Mouse (Mus musculus): Measurements from ENCODE around the gene Ccdc6. TPM values are rescaled to one million over a fixed set of nuclear protein-coding genes. Genes with fewer than 3 reads are reported as not detected.

Gene Ccdc6
- total RNA-seq, 2 experiments from 2014 or later, result 56.2 to 62.9 TPM

DNA sequence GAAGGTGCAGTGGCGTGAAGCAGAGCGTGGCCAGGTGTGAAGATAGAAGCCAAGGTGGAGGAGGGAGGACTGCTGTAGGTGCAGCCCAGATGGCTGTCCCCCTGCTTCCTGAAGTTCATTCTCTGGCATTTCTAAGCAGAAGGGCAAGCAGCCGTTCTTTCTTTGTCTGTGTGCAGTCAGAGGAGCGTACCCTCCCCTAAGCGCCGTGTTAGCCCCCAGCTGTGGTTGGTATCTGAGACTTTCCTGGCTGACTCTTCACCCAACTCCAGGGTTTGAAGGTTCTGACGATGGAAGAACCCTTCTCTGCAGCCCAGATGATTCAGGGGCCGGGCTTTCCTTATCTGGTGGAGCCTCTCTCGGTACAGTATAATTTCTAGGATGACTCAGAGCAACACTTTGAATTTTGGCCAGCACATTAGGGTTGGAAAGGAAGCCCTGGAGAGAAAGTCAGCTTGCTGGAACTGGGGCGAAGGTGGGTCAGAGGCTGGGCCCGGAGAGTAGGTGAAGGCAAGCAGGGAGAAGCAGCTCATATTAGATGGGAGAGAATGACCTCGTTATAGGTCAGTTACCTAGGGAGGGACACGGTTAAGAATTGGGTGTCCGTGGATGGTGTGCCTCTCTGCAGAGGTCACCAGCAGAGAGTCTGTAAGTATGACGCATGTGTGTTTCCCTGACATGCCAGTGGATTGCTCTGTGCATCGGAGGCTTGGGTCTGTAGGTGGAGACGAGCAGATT lies 23.9 kb downstream of the Ccdc6 start:
- intact Hi-C loops (cut with DNase I), result no loop called here
- no peak for DNase-seq (ENCODE audit: extremely low spot score in 1 of 2, low spot score in 2 of 2)

DNA sequence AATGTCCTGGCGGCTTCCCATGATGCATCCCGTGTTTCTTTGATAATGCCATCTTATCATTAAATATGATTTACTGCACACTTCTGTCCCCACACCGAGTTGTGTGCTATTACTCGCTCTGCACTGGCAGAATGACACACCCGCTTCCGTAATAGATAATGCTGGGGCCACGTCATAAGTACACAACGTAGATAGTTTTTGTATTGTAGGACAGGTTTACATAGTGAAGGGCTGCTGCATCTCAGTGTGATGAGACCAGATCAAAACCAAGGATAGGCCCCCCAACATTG lies 24.4 kb downstream of the Ccdc6 start:
- no peak for DNase-seq (ENCODE audit: extremely low spot score in 1 of 2, low spot score in 2 of 2)

DNA sequence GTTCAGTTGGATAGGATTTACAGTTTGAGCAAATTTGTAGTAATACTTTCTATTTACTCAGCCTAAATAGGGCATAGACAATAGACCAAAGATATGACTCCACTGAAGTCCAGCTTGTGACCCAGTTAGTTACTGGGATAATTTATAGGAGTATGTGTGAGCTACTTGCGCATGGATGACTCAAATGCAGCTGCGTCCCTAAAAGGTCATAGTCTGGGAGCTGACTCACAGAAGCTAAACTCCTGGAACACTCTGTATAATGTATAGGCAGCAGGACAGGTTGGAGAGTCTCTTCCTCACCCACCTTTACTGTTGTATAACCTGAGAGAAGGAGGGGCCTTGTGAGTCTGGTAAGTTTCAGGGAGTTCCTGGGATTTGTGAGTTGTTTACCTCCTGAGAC lies 26.5 kb downstream of the Ccdc6 start:
- intact Hi-C loops (cut with DNase I), result no loop called here
- no peak for DNase-seq (ENCODE audit: extremely low spot score in 1 of 2, low spot score in 2 of 2)

More for the DNA sequence above, 24.4 kb downstream of the Ccdc6 start:
- intact Hi-C loops (cut with DNase I), result no loop called here

DNA sequence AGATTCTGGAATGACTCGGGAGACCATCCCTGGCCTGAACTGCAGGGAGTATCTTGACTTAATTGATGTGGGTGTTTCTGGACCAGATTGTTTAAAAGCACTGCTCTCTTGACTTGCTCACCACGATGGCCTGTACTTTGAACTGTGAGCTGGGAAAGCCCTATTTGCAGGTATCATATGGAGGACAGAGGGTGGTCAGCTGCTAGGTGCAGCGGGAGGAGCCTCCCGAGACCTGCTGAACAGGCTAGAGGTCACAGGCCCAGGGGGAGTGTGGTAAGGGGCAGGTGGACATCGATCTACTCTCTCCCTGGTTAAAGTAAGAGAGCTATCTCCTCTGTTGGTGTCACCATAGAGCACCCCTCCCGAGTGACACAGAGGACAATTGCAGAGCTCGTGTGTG lies 28.6 kb downstream of the Ccdc6 start:
- intact Hi-C loops (cut with DNase I), result no loop called here
- no peak for DNase-seq (ENCODE audit: extremely low spot score in 1 of 2, low spot score in 2 of 2)

DNA sequence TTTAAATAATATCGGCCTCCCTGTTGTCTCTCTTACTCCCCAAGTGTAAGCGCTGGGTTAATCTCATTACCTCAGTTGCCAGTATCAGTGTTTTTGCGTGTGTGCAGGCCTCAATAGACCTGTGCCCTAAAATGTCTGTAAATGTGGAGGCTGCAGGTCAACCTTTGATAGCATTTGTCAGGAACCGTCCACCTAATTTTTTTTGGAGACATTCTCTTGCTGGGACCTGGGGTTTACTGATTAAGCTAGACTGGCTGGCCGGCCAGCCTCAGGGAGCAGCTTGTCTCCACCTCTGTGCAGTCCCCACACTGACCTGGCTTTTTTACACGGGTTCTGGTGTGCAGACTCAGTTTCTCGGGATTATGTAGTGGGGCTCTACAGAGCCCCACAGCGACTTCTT lies 30.4 kb downstream of the Ccdc6 start:
- no peak for DNase-seq (ENCODE audit: extremely low spot score in 1 of 2, low spot score in 2 of 2)

DNA sequence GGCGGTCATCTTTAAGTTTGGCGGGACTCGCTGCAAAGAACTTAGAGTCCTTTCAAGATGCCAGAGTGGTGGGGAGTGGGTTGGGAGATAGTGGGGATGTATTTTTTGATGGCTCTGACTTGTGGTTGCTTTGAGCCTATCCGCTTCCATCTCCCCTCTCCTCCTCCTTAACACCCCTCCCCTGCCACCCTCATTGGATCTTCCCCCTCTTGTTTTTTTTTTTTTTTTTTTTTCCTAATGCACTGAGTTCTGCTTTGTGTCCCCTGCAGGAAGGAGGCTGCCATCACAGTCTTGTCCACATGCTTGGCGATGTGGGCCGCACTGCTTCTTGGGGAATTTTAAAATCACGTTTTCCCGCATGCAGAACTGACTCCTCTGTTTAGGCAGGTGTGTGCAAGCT lies 31.5 kb downstream of the Ccdc6 start:
- no peak for DNase-seq (ENCODE audit: extremely low spot score in 1 of 2, low spot score in 2 of 2)
- intact Hi-C loops (cut with DNase I), result no loop called here

More for the DNA sequence above, 30.4 kb downstream of the Ccdc6 start:
- intact Hi-C loops (cut with DNase I), result no loop called here

DNA sequence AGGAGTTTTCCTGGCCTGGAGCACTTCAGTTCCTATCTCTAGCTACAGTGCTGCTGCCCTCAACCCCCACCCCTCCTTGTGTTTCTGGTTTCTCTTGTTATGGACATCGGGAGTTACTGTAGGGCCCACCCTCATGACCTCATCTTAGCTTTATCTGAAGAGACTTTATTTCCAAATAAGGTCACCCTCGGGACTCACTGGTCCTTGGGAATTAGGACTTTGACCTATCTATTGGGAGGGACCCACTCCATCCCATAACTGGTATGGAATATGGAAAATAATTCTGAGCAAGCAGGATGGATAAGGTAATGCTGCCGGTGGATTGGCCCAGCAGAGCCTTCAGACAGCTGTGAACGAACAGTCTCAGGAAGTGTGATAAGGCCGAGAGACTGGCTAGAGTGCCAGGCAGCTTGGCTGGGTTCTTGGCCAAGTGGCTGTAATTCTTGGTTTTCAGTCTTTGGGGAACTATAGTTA lies 35.2 kb downstream of the Ccdc6 start:
- intact Hi-C loops (cut with DNase I), result no loop called here
- DNase-seq (ENCODE audit: extremely low spot score in 1 of 2, low spot score in 2 of 2), result no peak

DNA sequence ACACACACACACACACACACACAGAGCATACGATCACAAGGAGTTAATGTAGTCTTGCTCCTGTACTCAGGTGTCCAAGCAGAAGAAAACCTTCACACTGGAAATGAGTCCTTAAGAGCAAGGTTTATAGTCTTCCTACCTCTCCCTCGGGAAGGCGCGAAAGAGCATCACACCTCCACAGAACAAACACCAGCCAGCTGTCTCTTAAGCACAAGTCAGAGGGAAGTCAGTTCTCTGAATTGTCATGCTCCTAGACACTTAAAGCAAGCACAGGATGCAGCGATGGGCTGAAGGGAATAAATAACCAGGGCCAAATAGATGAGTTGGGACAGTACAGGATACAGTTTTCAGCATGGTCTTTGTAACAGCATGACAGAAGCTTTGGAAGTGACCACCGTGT lies 35.8 kb downstream of the Ccdc6 start:
- intact Hi-C loops (cut with DNase I), result no loop called here
- DNase-seq (ENCODE audit: extremely low spot score in 1 of 2, low spot score in 2 of 2), result no peak

DNA sequence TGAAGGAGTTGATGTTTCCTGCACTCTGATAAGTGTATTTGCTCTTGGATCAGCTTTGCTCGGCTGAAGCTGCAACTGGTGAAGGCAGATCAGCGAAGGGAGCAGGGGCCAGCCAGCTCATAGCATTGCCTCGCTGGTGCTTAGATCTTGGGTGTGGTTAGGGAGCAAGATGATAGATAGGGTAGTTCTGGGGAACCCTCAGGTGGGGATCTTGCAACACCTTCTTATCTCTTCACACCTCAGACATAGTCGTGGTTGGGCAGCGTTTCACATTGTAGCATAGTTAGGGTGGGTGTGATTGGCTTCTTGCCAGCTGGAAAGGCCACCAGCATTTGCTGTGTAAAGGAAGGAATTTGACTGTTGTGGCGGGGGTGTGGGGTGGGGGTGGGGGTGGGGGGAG lies 36.3 kb downstream of the Ccdc6 start:
- intact Hi-C loops (cut with DNase I), result no loop called here
- DNase-seq (ENCODE audit: extremely low spot score in 1 of 2, low spot score in 2 of 2), result peak; percentile 34 to 71

DNA sequence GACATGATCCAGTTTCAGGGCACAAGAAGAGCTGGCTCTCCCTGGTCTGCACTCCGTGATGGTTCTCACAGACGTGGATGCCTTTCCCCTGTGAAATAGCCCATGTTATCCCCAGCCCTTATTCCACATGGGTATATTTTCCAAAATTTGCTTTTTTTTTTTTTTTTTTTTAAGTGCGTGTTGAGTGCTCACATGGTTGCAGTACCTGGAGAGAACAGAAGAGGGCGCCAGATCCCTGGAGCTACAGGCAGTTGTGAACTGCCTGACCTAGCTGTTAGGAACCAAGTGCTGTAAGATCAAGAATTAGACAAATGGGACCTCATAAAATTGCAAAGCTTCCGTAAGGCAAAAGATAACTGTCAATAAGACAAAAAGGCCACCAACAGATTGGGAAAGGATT lies 38.8 kb downstream of the Ccdc6 start:
- intact Hi-C loops (cut with DNase I), result no loop called here
- no peak for DNase-seq (ENCODE audit: extremely low spot score in 1 of 2, low spot score in 2 of 2)

DNA sequence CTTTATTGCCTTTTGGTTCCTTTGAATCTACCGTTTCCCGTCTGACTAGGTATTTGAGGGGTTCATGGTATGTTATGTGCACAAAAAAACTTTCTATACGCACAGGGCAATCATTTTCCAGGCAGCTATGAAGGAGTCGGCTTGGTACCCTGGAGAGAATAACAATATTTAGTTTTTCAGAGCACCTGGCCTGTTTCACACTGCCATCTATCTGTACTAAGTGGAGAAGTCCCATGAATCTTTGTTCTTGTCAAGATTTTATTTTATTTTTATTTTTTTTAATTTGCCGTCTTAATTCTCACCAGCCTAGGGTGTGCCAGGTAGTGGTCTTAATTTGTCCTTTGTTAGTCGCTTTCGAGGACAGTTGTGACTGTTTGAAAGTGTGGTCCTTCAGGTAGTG lies 40.7 kb downstream of the Ccdc6 start:
- DNase-seq (ENCODE audit: extremely low spot score in 1 of 2, low spot score in 2 of 2), result no peak
- intact Hi-C loops (cut with DNase I), result no loop called here

DNA sequence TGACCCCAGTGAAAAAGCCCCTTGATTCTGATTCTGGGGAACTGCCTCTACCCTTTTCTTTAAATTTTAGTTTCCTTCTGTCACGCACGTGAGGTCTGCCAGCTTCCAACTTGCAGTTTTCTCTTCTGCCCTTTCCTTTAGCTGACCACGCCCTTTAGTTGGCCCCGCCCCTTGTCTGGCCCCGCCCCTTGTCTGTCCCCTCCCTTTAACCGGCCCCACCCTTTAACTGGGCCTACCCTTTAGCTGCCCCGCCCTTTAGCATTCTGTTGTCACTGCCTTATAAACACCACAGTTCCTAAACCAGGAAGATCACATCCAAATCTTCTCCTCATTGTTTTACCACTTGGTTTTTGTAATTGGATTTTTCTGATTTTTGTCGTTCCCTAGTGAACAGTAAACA lies 41.2 kb downstream of the Ccdc6 start:
- intact Hi-C loops (cut with DNase I), result no loop called here
- DNase-seq (ENCODE audit: extremely low spot score in 1 of 2, low spot score in 2 of 2), result no peak

DNA sequence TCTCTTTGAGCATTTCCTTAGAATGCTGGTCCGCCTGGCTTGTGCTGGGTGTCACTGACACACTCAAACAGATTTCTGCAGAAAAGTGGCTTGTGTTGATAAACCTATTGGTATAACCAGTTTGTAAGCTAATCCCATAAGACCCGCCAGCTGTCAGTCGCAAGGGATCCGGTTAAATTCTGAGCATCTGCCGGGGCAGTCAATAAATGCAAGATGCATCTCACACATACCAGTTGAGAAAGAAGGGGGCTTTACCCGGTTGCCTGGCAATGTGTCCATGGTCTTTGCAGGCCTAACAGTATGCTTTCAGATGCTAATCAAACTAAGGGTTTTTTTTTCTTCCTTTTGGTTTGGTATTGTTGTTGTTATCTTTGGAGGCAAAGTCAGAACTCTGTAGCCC lies 42.4 kb downstream of the Ccdc6 start:
- intact Hi-C loops (cut with DNase I), result no loop called here
- no peak for DNase-seq (ENCODE audit: extremely low spot score in 1 of 2, low spot score in 2 of 2)

DNA sequence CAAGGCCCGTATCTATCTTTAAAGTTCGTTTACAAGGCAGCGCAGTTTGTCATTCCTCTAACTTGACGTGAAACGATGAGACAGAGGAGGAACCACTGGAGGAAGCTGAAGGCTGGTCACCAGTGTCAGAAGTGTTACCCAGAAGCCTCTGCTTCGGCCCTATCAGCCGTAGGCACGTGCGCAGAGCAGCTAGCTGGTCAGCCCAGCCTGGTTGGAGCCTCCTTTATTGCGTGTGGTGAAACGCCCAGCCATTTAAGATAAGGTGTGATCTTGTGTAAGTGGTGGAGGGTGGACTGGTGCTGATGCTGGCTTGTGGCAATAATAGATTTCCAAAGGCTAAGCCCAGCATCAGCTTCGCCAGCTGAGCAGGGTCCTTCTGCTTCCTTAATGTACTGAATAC lies 43.5 kb downstream of the Ccdc6 start:
- intact Hi-C loops (cut with DNase I), result no loop called here
- no peak for DNase-seq (ENCODE audit: extremely low spot score in 1 of 2, low spot score in 2 of 2)

DNA sequence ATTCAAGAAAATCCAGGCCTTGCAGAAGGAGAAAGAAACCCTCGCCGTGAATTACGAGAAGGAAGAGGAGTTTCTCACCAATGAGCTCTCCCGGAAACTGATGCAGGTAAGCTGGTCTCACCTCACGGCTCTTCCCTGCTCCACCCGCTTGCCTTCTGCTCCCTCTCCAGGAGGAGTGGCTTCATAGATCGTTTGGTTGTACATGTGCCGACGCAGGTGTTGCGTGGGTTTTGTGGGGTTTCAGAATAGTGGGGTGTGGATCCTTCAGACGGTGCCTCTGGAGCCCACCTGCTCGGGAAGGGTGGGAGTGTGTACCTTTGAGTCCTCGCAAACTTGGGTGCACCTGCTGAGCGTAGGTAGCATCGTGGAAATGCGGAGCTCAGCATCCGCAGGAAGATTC lies 45.7 kb downstream of the Ccdc6 start:
- intact Hi-C loops (cut with DNase I), result no loop called here
- no peak for DNase-seq (ENCODE audit: extremely low spot score in 1 of 2, low spot score in 2 of 2)

DNA sequence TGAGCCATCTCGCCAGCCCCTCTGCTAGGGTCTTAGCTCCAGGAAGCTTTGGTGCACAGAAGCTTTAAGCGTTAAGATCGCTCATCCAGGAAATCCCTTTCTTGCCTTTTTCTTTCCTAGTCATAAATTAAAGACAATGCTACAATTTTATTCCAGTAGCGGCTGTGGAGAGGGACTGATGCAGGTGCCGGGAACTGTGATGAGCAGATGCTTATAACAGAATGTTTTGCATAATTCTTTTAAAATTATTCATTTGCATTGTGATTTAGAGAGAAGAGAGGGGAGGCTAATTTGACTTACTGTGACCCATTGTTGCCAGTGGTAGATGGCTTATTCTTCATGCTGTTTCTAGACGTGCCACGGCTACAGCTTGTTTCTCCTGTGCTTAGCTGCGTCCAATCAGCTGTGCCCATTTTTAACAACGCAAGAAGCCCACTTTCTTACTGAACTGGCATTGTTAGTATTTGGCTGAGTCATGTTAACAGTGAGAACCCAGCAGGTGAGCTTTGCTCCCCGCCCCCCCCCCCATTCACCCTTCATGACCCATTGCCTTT lies 47.2 kb downstream of the Ccdc6 start:
- DNase-seq (ENCODE audit: extremely low spot score in 1 of 2, low spot score in 2 of 2), result no peak
- intact Hi-C loops (cut with DNase I), result no loop called here

DNA sequence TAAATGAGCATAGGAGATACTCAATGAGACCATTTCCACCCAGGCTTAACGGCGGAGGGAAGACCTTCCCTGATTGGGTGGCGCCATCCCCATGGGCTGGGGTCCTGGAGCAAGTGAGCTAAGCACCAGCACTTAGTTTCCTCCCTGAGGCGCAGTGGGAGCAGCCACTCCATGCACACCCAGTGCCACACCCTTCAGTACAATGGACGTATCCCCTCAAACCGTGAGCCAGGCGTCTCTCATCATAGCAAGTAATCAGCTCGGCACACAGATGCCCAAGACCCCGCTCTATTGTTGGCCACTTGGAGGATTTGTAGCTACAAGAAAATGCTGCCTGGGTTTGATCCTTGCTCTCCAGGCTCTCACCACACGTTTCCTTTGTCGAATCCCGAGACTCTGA lies 49.0 kb downstream of the Ccdc6 start:
- intact Hi-C loops (cut with DNase I), result no loop called here
- no peak for DNase-seq (ENCODE audit: extremely low spot score in 1 of 2, low spot score in 2 of 2)

DNA sequence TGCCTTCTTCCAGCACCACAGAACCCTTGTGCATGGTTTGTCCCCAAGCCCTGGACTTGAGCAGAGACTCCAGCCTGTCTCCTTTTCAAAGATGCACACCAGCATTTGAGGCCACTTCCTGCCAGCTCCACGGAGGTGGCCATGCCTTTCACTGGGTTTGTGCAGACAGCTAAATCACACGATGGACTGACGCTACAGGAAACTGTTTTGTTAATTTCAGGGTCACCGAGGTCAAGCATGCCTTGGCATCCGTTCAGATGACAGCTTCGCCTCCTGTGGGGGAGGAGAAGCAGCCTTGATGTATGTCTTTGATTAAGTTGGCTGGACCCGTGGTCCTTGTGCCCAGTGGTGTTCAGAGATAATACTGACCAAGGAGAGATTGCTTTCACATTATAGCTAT lies 52.2 kb downstream of the Ccdc6 start:
- DNase-seq (ENCODE audit: extremely low spot score in 1 of 2, low spot score in 2 of 2), result peak in 1 of 2 experiments; percentile 69
- intact Hi-C loops (cut with DNase I), result no loop called here

DNA sequence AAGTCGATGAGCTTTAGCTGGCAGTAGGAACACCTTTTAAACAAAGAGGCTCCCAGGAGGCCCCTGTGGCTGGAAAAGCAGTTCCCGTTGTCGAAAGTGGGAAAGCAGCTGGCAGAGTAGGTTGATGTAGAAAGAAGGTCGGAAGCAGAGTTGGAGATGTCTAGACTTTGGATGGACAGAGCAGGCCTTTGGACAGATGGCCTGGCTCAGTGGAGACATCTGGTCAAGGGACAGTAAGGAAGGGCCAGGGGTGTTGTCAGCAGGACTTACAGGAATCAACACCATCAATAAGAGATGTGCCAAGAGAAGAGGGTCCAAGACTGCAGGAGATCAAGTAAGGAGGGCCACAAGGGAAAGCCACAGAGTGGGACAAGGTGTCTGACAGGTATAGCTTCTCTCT lies 53.4 kb downstream of the Ccdc6 start:
- DNase-seq (ENCODE audit: extremely low spot score in 1 of 2, low spot score in 2 of 2), result no peak
- intact Hi-C loops (cut with DNase I), result loop anchor here (5.0 kb wide), 1 partner anchor 53 kb away; the partner anchor contains the start of gene Ccdc6

DNA sequence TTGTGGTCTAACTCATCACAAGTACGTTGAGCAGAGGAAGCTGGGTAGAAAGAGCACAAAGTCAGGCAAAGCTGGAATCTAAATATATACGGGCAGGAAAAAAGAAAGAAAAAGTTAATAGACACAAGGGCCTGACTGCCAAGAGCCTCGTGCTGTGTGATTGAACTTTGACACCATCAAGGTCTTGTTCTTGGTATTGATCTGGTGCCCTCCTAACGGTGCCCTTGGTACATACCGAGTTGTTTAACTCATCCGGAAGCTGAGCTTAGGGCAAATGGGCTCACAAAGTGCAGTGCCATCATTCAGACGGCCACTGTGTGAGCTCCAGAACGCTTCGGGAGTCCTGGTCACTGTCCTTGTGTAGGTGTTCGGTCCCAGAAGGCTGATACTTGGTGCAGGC lies 54.2 kb downstream of the Ccdc6 start:
- intact Hi-C loops (cut with DNase I), result loop anchor here (5.0 kb wide), 1 partner anchor 54 kb away; the partner anchor contains the start of gene Ccdc6
- no peak for DNase-seq (ENCODE audit: extremely low spot score in 1 of 2, low spot score in 2 of 2)
